Mouse (Mus musculus) liver, embryonic 16.5 days (tissue): Measurements from ENCODE around the gene Defb23. TPM values are rescaled to one million over a fixed set of nuclear protein-coding genes. Genes with fewer than 3 reads are reported as not detected.

ENCODE experiments used
- ATAC-seq: fragments of 200-750 bp; cut with Nextera tagmentation; 2 replicates; pipeline ENCODE4 v1.8.0; 2017; ENCODE audit warnings: low read depth, mild to moderate bottlenecking, moderate number of reproducible peaks, moderate library complexity
- H3K27ac ChIP-seq: fragments of 300-500 bp; sonication (generic); 2 replicates; pipeline ENCODE4 v1.5.1; 2014; ENCODE audit warnings: mild to moderate bottlenecking, low read length
- H3K27me3 ChIP-seq: fragments of 300-500 bp; sonication (generic); 2 replicates; pipeline ENCODE4 v1.6.1; 2014; ENCODE audit warnings: low read depth, low read length, mixed read lengths; ENCODE audit not compliant: control insufficient read depth, insufficient read depth
- H3K36me3 ChIP-seq: fragments of 300-500 bp; sonication (generic); 2 replicates; pipeline ENCODE4 v1.6.1; 2014; ENCODE audit warnings: mild to moderate bottlenecking; ENCODE audit not compliant: control insufficient read depth, insufficient read depth
- H3K4me1 ChIP-seq: fragments of 300-500 bp; sonication (generic); 2 replicates; pipeline ENCODE4 v1.6.1; 2014; ENCODE audit warnings: low read depth, low read length, mixed read lengths; ENCODE audit not compliant: control insufficient read depth
- H3K4me2 ChIP-seq: fragments of 300-500 bp; sonication (generic); 2 replicates; pipeline ENCODE4 v1.6.1; 2014; ENCODE audit warnings: low read depth, low read length, mixed read lengths
- H3K4me3 ChIP-seq: fragments of 300-500 bp; sonication (generic); 2 replicates; pipeline ENCODE4 v1.5.1; 2014; ENCODE audit warnings: low read depth, mild to moderate bottlenecking, low read length
- H3K9ac ChIP-seq: fragments of 300-500 bp; sonication (generic); 2 replicates; pipeline ENCODE4 v1.6.1; 2014; ENCODE audit warnings: low read depth, low read length
- H3K9me3 ChIP-seq: fragments of 300-500 bp; sonication (generic); replicated peaks from 2 replicates; pipeline ENCODE4 v1.6.1; 2016; ENCODE audit warnings: low read length; ENCODE audit not compliant: control insufficient read depth
- WGBS: fragments of 180-500 bp; shearing (Covaris S2); extraction: QIAGEN DNeasy Blood & Tissue Kit; methylation state at CpG from one replicate; pipeline ENCODE4 v1.1.7; 2014; ENCODE audit not compliant: insufficient replicate concordance; 5-methylcytosine and 5-hydroxymethylcytosine counted together
- polyA plus RNA-seq: library from polyadenylated mRNA; unstranded; fragments of >200 nt; fragmentation: Nextera tagmentation; extraction: Ambion mirVana; gene quantifications from 2 replicates; pipeline ENCODE4 v1.2.1, GENCODE M21; 2015

Gene Defb23
- not detected in 2 replicates for polyA plus RNA-seq

- no peaks in the 10 kb centered on the region for H3K4me1 ChIP-seq
- H3K27me3 ChIP-seq = no peaks in the 10 kb centered on the region
- H3K9ac ChIP-seq = no peak within 1 kb of the TSS
- WGBS = 60% methylated on average over 3 of the region's 3 CpGs
- no peaks in the 10 kb centered on the region for H3K36me3 ChIP-seq
- no peak within 1 kb of the TSS for H3K4me2 ChIP-seq
- no peak within 1 kb of the TSS for H3K4me3 ChIP-seq
- H3K27ac ChIP-seq = no peak within 1 kb of the TSS
- ATAC-seq = no peak
- no peaks in the 10 kb centered on the region for H3K9me3 ChIP-seq
Measured at GRCm38 (mm10) chr2:152464570-152465150, at the start of gene Defb23. Gene Defb23 (minus strand): TSS chr2:152464620.

GRCm38 (mm10) chr2:152511592-152511991, 47.2 kb upstream of the Defb23 start, which contains the start of gene Defb26:
Gene Defb26 (minus strand): TSS chr2:152511692.
- Histone ChIP-seq H3K4me2 (no peak within 1 kb of the TSS), H3K4me3 (no peak within 1 kb of the TSS), H3K4me1 (no peaks in the 10 kb centered on the region), H3K9me3 (no peaks in the 10 kb centered on the region), H3K27me3 (no peaks in the 10 kb centered on the region), H3K9ac (no peak within 1 kb of the TSS), H3K36me3 (no peaks in the 10 kb centered on the region), H3K27ac (no peak within 1 kb of the TSS)
- 62% methylated on average over 1 of the region's 1 CpGs for WGBS
- no peak for ATAC-seq

GRCm38 (mm10) chr2:152503950-152504349, 39.5 kb upstream of the Defb23 start:
- Histone ChIP-seq H3K27ac (no peak overlapping the region), H3K9ac (no peak overlapping the region), H3K4me2 (no peak overlapping the region), H3K4me3 (no peak overlapping the region), H3K9me3 (no peaks in the 10 kb centered on the region), H3K36me3 (no peaks in the 10 kb centered on the region), H3K27me3 (no peaks in the 10 kb centered on the region), H3K4me1 (no peaks in the 10 kb centered on the region)
- WGBS = 31% methylated on average over 2 of the region's 2 CpGs
- ATAC-seq = no peak

GRCm38 (mm10) chr2:152500863-152501229, 36.4 kb upstream of the Defb23 start:
- Histone ChIP-seq H3K36me3 (no peaks in the 10 kb centered on the region), H3K4me1 (no peaks in the 10 kb centered on the region), H3K9me3 (no peaks in the 10 kb centered on the region), H3K4me2 (no peak overlapping the region), H3K9ac (no peak overlapping the region), H3K4me3 (no peak overlapping the region), H3K27ac (no peak overlapping the region), H3K27me3 (no peaks in the 10 kb centered on the region)
- ATAC-seq = no peak
- 60% methylated on average over 6 of the region's 6 CpGs for WGBS

GRCm38 (mm10) chr2:152500204-152500862, 35.9 kb upstream of the Defb23 start:
- H3K36me3 ChIP-seq = no peaks in the 10 kb centered on the region
- H3K4me2 ChIP-seq = no peak overlapping the region
- no peaks in the 10 kb centered on the region for H3K27me3 ChIP-seq
- H3K4me3 ChIP-seq = no peak overlapping the region
- no peak overlapping the region for H3K9ac ChIP-seq
- H3K4me1 ChIP-seq = no peaks in the 10 kb centered on the region
- 50% methylated on average over 7 of the region's 7 CpGs for WGBS
- no peaks in the 10 kb centered on the region for H3K9me3 ChIP-seq
- ATAC-seq = no peak
- H3K27ac ChIP-seq = no peak overlapping the region

- Histone ChIP-seq H3K4me1 (no peaks in the 10 kb centered on the region), H3K27ac (no peak overlapping the region), H3K9ac (no peak overlapping the region), H3K27me3 (no peaks in the 10 kb centered on the region), H3K9me3 (no peaks in the 10 kb centered on the region), H3K4me2 (no peak overlapping the region), H3K36me3 (no peaks in the 10 kb centered on the region), H3K4me3 (no peak overlapping the region)
- 67% methylated on average over 6 of the region's 6 CpGs for whole genome bisulfite sequencing
- no peak for ATAC-seq
Measured at GRCm38 (mm10) chr2:152498020-152498419, 33.6 kb upstream of the Defb23 start.

- Histone ChIP-seq H3K4me1 (no peaks in the 10 kb centered on the region), H3K27ac (no peak overlapping the region), H3K9ac (no peak overlapping the region), H3K9me3 (no peaks in the 10 kb centered on the region), H3K4me2 (no peak overlapping the region), H3K36me3 (no peaks in the 10 kb centered on the region), H3K27me3 (no peaks in the 10 kb centered on the region), H3K4me3 (no peak overlapping the region)
- 56% methylated on average over 6 of the region's 6 CpGs for WGBS
- no peak for ATAC-seq
Measured at GRCm38 (mm10) chr2:152493151-152493550, 28.7 kb upstream of the Defb23 start.

GRCm38 (mm10) chr2:152490038-152490437, 25.6 kb upstream of the Defb23 start, which contains the start of gene Defb22:
Gene Defb22 (minus strand): TSS chr2:152490138.
- H3K9me3 ChIP-seq = no peaks in the 10 kb centered on the region
- no peak within 1 kb of the TSS for H3K9ac ChIP-seq
- H3K36me3 ChIP-seq = no peaks in the 10 kb centered on the region
- no peak within 1 kb of the TSS for H3K27ac ChIP-seq
- no peak for ATAC-seq
- no peaks in the 10 kb centered on the region for H3K27me3 ChIP-seq
- H3K4me3 ChIP-seq = no peak within 1 kb of the TSS
- no peak within 1 kb of the TSS for H3K4me2 ChIP-seq
- H3K4me1 ChIP-seq = no peaks in the 10 kb centered on the region

GRCm38 (mm10) chr2:152487024-152487423, 22.6 kb upstream of the Defb23 start:
- 41% methylated on average over 2 of the region's 2 CpGs for WGBS
- no peaks in the 10 kb centered on the region for H3K9me3 ChIP-seq
- H3K27ac ChIP-seq = no peak overlapping the region
- ATAC-seq = no peak
- H3K9ac ChIP-seq = no peak overlapping the region
- H3K4me1 ChIP-seq = no peaks in the 10 kb centered on the region
- H3K27me3 ChIP-seq = no peaks in the 10 kb centered on the region
- H3K4me3 ChIP-seq = no peak overlapping the region
- H3K4me2 ChIP-seq = no peak overlapping the region
- H3K36me3 ChIP-seq = no peaks in the 10 kb centered on the region
